Mouse (Mus musculus) embryonic fibroblast, embryonic 13.5 days (primary cell): ENCODE measurements at regions not wholly inside any gene's neighbourhood (a gene's known extent, or its start where the extent isn't known, plus 50 kb on each side); places are given as distances from the start of the nearest gene placed in this dataset.

Experiments used
- CTCF ChIP-seq: IDR thresholded peaks from 2 replicates; pipeline ENCODE4 v1.5.1; 2011; ENCODE audit warnings: mild to moderate bottlenecking, control low read depth, low read length, moderate library complexity, borderline replicate concordance; ENCODE audit not compliant: insufficient read depth
- POLR2A ChIP-seq: IDR thresholded peaks from 2 replicates; pipeline ENCODE4 v1.6.1; 2011; ENCODE audit warnings: low read depth, mild to moderate bottlenecking, control low read depth, low read length, moderate library complexity

- TF ChIP-seq CTCF (no peak), POLR2A (no peak)
Measured at GRCm38 (mm10) chr14:47863701-47864100, 215.5 kb downstream of the Ktn1 start.
